Mouse (Mus musculus) right cerebral cortex, postnatal 4 days (tissue): ENCODE measurements around the gene Ptger1.
A peak's percentile ranks its signal among the peaks of the same experiment; 100 is the strongest.

Source experiments
- DNase-seq: peaks from one replicate; pipeline ENCODE4 v3.0.0-alpha.2; 2022

Gene Ptger1

DNA sequence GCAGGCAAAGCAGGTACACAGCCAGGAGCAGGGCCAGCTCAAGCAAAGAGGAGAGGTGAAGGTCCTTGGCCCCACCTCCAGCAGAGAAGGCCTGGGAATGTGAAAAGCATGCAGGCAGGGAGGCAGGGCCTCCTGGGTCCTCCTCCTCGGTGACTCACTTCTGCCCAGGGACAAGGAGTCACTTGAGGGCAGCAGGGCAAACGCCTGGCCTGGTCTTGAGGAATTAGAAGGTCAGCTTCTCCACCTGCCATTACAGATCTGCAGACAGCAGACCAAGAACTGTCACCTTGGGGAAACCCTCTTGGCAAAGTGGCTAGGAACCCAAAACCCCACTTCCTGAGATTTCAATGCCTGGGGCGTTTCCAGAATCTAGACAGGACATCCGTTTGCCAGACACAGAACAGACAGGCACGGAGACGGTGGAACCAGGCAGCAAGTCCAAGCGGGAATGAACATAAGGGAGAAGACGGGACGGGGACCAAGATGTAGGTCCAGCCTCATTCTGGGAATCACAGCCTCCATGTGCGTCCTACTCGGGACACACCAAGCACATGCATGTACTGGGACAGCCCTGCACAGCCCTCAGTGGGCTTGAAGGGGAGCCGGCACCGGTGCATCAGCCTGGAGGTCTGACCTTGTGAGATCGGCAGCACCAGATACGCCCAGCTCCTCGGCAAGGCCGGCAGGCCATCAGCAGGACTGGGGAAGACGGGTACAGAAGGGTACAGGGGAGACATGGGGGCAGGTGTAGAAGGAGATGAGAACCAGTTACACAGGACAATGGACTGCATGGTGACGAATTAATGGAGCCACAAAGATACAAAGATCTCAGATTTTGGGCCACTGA is 31.1 kb downstream of the Ptger1 start:
- no peak for DNase-seq

DNA sequence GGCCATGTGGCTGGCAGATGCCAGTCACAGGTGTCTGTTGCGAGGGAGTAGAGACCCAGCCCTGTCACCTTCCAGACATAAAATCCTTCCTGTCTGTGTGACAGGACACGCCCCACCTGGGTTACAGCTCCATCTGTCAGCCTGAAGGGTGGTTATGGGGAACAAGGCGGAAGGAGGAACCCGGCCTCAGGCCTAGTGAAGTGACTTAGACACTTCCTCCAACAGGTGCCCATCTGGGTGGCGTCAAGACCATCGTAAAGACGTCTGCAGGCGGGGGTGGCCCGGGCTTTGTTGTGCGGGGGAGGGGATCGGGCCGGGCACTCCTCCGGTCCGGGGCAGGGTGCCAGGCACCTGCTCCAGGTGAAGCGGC is 31.8 kb downstream of the Ptger1 start:
- DNase-seq = peak; percentile 40

DNA sequence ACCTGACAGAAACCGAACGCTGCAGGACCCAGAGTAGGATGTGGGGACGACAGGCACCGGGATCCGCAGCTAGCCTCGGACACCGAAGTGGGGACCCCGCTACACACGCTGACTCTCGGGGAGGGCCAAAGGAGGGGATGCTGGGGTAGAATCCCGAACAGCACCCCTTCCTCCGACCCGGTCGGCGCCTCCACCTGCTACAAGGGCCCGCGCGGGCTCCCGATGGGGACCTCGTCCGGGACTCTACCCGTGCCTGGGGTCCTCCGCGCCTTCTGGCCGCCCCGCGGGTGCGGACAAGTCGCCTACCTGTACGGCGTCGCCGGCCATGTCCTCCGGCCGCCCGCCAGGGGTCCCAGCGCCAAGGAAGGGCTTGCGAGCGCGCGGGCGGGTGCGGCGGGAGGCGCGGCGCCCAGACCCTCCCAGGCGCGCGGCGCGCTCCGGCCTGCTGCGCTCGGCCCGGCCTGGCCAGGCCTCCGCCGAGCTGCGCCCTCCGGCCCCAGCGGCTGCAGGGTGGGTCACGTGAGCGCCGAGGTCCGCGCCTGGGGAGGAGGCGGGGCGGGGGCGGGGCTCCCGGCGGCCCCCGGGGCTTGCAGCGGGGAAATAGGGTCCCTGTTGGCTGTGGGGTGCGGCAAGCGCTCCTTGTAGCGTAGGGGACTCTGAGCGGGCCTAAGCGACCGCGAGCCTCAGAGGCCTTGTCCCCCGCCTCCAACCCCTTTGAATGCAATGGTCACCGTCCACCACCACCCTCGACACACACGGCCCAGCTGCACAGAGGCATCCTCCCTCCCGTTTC is 32.4 kb downstream of the Ptger1 start, which contains the start of gene Pkn1:
Gene Pkn1 (minus strand): TSS at position 519 of the 793 bp plus-strand sequence.
- DNase-seq = peak; percentile 71

DNA sequence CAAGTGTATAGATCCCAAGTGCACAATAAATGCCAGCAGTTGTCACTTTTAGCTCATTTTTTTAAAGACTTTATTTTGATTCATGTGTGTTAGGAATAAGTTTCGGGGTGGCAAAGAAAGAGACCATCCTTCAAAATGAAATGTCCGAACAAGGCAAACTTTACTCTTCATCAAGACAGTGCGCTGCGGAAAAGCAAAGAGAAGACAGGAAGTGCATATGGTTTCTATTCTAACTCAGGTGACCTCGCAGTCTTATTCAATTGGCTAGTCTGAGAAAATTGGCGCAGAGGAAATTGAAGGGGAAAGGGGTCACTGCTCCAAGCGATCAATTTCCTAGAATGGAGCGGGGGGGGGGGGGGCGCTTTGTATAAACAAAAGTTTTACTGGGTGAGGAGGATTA is 33.1 kb downstream of the Ptger1 start:
- no peak for DNase-seq

DNA sequence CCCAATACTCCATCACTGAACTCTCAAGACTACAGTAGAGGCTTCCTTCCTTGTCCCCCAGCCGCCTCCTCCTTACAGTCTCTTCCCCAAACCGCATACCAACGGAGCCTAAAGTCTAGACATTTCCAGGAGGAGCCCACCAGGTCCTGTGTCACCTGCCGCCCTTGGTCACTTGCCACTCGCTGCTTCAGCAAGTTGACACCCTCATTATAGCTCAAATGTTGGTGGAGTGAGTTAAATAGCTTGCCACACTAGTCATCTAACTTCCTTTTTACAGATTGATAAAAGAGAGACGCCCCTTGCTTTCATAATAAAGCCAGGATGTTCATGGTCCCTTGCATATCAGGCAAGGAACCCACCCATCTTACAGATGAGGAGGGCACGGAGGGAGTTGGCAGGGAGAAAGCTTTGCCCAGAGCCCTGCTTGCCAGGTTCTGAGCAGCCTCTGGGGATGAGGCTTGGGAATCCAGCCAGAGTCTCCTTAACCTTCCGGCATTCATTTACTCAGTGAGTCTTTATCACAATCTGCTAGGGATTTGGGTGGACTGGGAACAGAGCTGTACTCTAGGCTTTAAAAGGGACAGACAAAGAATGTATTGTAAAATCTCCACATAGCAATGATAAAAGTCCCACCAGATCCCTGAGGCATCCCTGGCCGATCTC is 34.1 kb downstream of the Ptger1 start:
- DNase-seq = no peak

DNA sequence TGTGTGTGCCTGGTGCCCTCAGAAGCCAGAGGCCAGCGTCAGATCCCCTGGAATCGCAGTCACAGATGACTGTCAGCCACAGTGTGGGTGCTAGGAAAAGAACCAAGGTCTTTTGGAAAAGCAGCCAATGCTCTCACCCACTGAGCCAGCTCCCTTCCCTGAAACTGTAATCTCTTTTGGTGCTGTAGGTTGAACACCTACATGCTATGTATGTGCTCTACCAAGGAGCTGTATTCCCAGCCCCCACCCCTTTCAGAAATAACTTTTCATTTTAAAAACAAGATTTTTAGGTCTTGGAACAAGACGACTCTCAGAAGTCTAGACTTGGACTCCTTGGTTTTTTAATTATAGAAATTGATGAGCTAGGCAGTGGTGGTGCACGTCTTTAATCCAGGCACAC is 36.9 kb downstream of the Ptger1 start:
- no peak for DNase-seq

DNA sequence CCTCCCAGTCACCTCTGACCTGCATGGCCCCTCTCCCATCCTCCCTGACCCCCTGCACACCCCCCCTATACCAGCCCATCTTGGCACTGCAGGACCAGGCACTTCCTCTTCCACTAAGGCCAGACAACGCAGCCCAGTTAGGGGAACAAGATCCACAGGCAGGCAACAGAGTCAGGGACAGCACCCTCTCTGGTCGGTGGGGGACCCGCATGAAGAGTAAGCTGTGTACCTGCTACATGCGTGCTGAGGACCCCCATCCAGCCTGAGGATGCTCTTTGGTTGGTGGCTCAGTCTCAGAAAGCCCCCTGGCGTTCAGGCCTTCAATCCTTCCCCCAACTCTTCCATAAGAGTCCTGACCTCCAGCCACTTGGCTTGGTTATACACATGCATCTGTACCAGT is 39.9 kb downstream of the Ptger1 start:
- DNase-seq = no peak

DNA sequence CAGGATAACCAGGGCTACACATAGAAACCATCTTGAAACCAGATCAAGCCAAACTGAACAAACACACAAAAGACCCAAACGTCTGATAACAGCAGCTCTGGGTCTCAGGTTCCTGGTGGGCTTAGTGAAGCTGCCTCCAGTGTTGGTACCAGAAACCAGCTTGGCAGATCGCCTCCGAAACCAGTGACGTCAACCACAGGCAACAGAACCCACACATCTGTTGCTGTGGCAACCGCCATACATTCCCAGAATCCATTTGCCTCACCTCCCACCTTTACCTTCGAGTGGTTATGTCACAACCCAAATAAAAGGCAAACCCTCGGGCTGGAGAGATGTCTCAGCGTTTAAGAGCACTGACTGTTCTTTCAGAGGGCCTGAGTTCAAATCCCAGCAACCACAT is 41.1 kb downstream of the Ptger1 start:
- DNase-seq = no peak

DNA sequence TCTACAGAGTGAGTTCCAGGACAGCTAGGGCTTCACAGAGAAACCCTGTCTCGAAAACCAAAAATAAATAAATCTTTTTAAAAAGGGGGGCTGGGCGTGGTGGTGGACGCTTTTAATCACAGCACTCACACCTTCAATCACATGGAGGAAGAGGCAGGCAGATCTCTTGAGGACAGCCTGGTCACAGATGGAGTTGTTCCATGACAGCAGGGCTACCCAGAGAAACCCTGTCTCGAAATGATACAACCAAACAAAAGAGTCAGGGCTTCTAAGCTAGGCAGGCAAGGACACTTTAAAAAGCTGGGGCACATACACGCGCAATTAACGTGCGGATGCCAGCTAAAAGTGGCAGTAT is 48.2 kb downstream of the Ptger1 start:
- DNase-seq = no peak

DNA sequence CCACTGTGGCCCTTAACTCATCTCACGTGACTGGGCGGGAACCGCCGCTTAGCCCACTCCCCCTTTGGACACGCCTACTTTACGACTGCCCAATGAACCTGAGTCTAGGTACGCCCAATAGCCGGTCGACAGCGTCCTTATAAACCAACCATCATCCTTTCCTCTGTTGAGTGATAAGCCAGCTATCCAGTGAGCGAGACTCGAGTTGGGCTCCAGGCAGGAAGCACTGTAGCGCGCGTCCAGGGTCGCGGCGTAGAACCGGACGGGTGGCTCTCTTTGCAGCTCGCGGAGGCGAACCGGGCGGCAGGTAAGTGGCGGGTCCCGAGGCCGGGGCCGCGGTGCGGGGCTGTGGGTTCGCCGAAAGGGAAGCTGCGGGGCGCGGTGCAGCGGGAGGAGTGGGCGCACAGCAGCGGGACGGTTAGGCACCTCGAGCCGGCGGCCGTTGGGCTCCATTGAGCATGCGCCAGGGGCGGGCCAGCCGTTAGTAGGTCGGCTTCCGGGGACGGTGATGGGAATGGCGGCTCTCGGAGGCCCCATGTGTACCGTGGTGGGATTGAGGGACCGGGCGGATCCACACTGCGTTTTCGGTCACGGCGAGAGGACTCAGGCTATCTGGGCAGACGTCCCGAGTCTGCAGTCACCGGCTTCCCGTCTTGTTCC is 48.7 kb downstream of the Ptger1 start, which contains the start of gene Ddx39:
Gene Ddx39 (plus strand): TSS at position 147 of the 660 bp plus-strand sequence.
- peak; percentile 91 for DNase-seq

DNA sequence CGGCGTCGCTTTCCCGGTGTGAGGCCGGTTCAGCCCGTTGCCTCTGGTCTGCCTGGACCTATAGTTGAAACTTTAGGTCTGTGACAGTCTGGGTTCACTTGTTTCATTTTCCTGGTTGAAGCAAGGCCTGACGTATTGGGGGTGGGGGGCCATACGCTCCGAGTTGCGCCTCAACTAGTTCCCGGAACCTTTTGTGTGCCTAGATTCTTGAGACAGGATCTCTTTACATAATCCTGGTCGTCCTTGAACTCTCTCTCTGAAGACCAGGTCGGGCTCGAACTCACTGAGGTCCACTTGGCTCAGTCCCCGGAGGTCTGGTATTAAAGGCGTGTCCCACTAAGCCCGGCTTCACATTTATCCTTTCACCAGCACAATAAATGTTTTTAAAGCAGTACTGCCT is 49.3 kb downstream of the Ptger1 start:
- DNase-seq = no peak

DNA sequence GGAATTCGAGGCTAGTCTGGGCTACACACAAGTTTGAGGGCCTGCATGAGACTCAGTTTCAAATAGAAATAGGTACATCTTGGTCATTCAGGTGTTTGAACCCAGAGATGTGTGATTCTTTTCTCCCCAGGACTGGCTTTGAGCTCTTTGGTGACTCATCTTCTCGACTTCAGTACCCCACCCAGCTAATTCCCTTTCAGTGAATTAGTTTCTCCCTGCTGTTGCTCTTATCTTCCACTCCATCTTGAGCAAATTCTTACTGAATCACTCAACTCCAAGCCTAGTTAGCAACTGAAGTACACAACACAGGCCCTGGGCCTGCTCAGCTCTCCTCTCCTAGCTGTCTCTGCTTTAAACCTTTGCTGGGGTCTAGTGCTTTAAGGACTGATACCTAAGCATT is 50.1 kb downstream of the Ptger1 start:
- DNase-seq = no peak

DNA sequence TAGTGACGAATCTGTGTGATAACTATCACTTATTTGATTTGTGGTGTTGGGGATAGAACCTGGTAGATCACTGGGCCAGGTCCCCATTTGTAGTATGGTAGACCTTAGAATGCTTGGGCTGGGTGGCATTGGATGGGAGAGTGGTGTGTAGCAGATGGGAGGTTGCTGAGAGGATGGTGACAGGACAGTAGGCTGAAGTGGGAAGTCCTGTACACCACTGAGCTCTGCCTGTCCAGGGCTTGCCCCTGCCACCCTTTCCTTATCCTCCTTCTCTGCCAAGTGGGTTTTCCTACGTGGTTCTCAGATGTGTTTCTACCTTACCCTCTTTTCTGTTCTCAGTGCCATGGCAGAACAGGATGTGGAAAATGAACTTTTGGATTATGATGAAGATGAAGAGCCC is 52.6 kb downstream of the Ptger1 start:
- no peak for DNase-seq

DNA sequence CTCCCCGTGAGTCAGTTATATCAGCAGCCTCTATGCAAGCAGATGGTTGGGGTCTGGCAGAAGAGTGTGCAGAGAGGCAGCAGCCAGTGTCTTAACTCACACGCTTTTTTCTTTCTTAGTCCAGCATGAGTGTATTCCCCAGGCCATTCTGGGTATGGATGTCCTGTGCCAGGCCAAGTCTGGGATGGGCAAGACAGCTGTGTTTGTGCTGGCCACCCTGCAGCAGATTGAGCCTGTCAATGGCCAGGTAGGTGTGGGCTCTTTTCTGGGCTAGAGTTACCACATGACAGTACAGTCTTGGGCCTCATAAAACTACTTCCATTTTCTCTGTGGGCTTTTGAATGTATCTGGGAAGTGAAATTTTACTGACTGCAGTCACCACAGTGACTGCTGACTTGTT is 53.2 kb downstream of the Ptger1 start:
- DNase-seq = no peak

DNA sequence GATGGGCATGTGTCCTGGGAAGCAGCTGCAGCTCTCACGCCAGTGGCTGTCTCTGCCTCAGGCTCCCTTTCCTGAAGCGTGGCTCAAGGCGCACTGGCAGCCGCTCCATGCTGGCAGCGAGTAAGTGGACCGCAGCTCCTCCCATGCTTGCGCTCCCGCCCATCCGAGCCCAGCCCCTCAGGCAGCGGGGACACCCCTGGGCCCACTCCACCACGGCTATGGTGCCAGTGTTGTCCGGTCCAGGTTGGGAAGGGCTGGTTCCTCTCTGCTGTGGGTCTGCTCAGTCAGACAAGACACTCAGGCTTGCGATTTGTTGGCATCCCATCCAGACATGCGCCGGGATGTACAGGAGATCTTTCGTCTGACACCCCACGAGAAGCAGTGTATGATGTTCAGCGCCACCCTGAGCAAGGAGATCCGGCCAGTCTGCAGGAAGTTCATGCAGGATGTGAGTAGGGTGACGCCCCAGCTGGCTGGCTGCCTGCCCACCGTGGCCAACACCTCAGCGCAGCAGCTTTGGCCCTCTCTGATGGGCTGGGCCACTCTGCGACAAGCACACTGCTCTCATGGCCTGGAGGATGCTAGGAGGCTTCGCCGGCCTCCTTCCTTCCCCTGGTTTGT is 55.0 kb downstream of the Ptger1 start:
- DNase-seq = no peak
